8 mouse cellular contexts compared by ENCODE assay signal in genomic region chr5:16309168-16310006, GRCm38 (mm10).
DNase-seq lines count a peak whose midpoint lies in the region.
"Had no signal": no experiment of that assay in that cellular context is flagged by ENCODE, and none has a peak within 500 bp of the region (broad histone marks: within the 10 kb centered on the region; RNA-seq: fewer than 3 reads in every experiment).

No protein-coding gene starts in this region.

- WGBS in midbrain, embryonic 10.5 days = 49% methylated on average over 7 of the region's 7 CpGs

- H3K4me1 ChIP-seq in midbrain, embryonic 10.5 days = no peaks in the 10 kb centered on the region
- H3K4me1 ChIP-seq: lung, embryonic 15.5 days had no signal

- H3K4me3 ChIP-seq in midbrain, embryonic 10.5 days = no peak overlapping the region
- H3K4me3 ChIP-seq: lung, embryonic 15.5 days had no signal

- no peaks in the 10 kb centered on the region for H3K36me3 ChIP-seq in midbrain, embryonic 10.5 days
- H3K36me3 ChIP-seq: lung, embryonic 15.5 days had no signal

- no peaks in the 10 kb centered on the region for H3K9me3 ChIP-seq in midbrain, embryonic 10.5 days (replicated peaks)
- H3K9me3 ChIP-seq: lung, embryonic 15.5 days had no signal

- peak; percentile 67 for DNase-seq in R1 (ENCODE audit: low read depth, low spot score)
- peak; percentile 17 for DNase-seq in cerebellum, adult 11-12 months
- DNase-seq in forelimb bud, embryonic 11.5 days (ENCODE audit: low read depth, low spot score) = peak; percentile 69
- DNase-seq in induced T-regulatory cell, adult 2 months (ENCODE audit: low read depth) = peak; percentile 50
- DNase-seq in left cerebral cortex, adult 11 months (ENCODE audit: low spot score) = peak; percentile 41
- DNase-seq in midbrain, embryonic 10.5 days (ENCODE audit: low spot score) = peak; percentile 52
- DNase-seq in right cerebral cortex, postnatal 4 days = peak; percentile 81

- no peak overlapping the region for H3K27ac ChIP-seq in midbrain, embryonic 10.5 days (replicated peaks)
- H3K27ac ChIP-seq: lung, embryonic 15.5 days had no signal

- no peaks in the 10 kb centered on the region for H3K27me3 ChIP-seq in midbrain, embryonic 10.5 days (ENCODE audit: low read depth, poor library complexity, severe bottlenecking)
- H3K27me3 ChIP-seq: lung, embryonic 15.5 days had no signal

Comparison
In these comparisons a context has a peak if more than half of its experiments do, and no peak if none do; other contexts are left out.
1. DNase-seq: peak in every context shown above with its lines; median percentile 81 in right cerebral cortex, postnatal 4 days; 69 in forelimb bud, embryonic 11.5 days; 67 in R1; 52 in midbrain, embryonic 10.5 days; 50 in induced T-regulatory cell, adult 2 months; 41 in left cerebral cortex, adult 11 months; 17 in cerebellum, adult 11-12 months.